ENCODE assay signal across 12 mouse cellular contexts in the genomic region with DNA sequence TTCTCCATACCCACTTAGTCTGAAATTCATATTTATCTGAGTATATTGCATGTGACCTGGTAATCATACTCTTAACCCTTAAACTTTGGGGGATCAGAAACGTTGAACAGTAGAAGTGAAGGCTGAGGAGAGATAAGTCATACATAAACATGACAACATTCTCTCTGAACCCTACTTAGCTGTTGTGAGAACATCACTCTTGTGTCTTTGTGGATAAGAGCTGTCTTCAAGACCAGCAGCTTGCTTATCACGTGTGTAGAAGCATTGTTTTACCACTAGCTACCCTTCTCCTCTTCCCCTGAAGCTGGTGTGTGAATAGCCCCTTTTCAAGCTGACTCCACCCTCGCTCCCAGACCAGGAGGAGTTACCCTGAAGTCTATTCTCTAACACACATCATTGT.
"Had no signal": no experiment of that assay in that cellular context is flagged by ENCODE, and none has a peak within 500 bp of the region (broad histone marks: within the 10 kb centered on the region; RNA-seq: fewer than 3 reads in every experiment).

No protein-coding gene starts in this region.

- H3K4me2 ChIP-seq: limb, embryonic 15.5 days; lung, embryonic 14.5 days; midbrain, embryonic 13.5 days had no signal

- H3K9me3 ChIP-seq: limb, embryonic 15.5 days; midbrain, embryonic 13.5 days had no signal

- H3K36me3 ChIP-seq: limb, embryonic 15.5 days; midbrain, embryonic 13.5 days had no signal

- H3K4me3 ChIP-seq: limb, embryonic 15.5 days; midbrain, embryonic 13.5 days had no signal

- H3K9ac ChIP-seq: limb, embryonic 15.5 days; lung, embryonic 14.5 days; midbrain, embryonic 13.5 days had no signal

- ATAC-seq: hindbrain, embryonic 16.5 days; midbrain, embryonic 13.5 days had no signal

- H3K27me3 ChIP-seq: limb, embryonic 15.5 days; midbrain, embryonic 13.5 days had no signal

- H3K27ac ChIP-seq: limb, embryonic 15.5 days; macrophage; midbrain, embryonic 13.5 days had no signal

- H3K4me1 ChIP-seq: limb, embryonic 15.5 days; midbrain, embryonic 13.5 days had no signal

- DNase-seq: kidney, adult 11 months; kidney, postnatal 14 days; layer of hippocampus, postnatal 36 days; lung, embryonic 14.5 days; lung, postnatal 10 days; right cerebral cortex, adult 18-20 months; thymus, adult 18-20 months; thymus, postnatal 14 days had no signal
